Mouse (Mus musculus) retina, postnatal 7 days (tissue): ENCODE measurements around the gene Ddx21.
A peak's percentile ranks its signal among the peaks of the same experiment; 100 is the strongest.
"Not testable (repeated sequence)": the region's sequence is repeated elsewhere in the genome, so short reads cannot be mapped to it uniquely, and the experiment has no call there.

Experiments used
- DNase-seq: peaks from one replicate; pipeline ENCODE4 v3.0.0-alpha.2; 2012; ENCODE audit warnings: low read depth, low spot score

Ddx21 gene

DNA sequence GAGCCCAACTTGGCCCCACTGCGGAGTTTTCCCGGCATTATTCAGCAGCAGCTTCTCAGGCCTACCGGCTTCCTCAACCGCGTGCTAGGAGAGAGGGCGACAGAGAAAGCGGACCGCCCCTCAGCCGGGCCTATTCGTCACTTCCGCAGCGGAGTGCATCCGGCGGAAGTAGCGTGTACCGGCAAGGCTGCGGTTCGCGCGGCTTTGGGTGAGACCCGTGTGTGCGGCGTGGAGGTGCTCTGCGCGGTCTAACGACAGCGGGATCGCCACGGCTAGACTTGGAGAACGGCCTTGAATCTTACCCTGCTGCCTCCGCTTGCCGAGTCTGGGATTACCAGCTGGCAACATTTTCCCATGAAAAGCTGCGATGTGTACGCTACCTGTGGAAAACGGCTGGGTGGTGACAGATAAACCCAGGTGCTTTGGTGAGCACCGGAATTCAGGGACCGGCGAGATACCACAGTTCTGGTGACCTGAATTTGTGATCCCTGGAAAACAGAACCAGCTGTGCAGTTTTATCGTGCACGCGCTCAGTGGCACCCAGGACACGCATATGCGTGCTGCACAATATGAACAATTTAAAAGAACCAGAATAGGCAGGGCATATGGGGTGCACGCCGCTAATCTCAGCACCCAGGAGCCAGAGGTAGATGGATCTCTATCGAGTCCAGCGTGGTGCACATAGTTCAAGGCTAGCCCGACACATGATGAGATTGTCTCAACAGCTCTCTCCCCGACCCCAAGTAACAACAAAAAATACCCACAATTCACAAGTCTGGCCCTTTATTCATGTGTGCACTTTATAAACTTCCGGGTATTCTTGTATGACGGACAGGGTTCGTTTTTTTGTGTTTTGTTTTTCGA is at the start of gene Ddx21:
Gene Ddx21 (minus strand): TSS at position 105 of the 864 bp plus-strand sequence.
- DNase-seq = peak; percentile 88

DNA sequence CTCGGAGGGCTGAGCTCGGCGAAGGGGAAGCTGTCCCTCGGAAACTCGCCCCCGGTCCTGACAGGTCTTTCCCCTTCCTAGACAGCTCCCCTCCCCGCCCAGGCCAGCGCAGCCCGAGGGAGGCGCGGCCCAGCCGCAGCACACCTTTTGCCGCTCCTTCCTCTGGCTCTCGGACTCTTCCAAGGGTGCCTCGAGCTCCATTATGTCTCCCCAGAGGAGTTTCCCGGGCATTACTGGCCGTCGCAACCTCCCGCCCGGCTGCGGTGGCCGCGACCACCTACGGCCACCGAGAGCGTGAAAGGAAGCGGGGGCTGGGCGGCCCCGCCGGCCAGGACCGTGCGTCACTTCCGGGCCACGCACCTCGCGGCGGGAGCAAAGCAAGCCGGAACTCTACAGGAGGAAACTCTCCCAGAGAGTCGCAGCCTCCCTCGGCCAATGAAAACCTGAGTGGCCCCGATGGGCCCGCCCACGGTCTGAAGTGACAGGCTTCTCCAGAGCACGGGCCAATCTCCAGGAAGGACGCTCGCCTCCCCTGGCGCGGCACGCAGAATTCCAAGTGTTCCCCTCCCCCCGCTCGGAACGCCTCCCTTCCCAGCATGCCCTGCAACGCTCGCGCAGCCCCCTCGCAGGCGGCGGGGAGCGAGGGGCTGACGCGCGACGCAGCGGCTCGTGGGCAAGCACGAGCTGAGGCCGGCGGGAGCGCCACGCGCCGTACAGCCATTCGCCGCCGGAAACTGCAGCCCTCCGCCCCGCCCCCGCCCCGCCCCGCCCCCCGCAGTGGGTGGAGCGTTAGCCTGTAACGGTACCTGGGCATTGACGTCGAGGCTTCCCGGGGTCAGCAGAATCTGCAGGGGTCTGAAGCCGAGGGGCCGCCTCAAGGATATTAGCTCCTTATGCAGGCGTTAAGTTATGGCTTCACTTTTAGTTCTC is 49.1 kb upstream of the Ddx21 start, which contains the start of gene Ddx50:
Gene Ddx50 (minus strand): TSS at position 338 of the 930 bp plus-strand sequence.
- DNase-seq = peak; percentile 99

DNA sequence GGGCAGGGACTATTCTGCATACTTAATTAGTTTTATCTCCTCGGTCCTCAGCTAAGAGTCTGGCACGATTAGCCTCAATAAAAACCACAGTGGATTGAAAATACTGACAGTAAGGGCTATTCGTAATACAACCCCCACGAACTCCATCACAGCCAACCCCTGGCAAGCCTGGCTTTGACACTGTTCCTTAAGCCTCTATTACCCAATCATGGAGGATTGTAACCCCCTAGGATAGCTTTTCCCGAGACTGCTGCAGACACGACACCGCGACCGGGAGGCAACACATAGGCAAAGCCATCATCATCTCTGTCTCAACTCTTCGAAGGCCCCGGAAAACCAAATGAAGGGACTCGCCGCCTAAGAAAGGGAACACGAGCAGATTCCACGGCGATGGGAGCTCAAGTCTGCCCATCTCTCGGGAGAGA is 48.3 kb upstream of the Ddx21 start:
- DNase-seq = peak; percentile 33

DNA sequence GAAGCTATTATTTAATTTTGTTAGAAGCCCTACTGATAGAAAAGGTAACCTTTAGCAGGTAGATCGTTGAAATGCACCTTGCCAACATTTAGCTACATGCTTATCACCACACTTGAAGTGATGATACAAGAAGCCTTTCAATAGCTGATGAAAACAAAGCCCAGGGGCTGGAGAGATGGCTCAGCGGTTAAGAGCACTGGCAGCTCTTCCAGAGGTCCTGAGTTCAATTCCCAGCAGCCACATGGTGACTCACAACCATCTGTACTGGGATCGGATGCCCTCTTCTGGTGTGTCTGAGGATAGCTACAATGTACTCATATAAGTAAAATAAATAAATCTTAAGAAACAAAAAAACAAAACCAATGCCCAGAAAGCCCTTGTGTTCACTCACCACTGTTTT is 2.1 kb upstream of the Ddx21 start:
- no peak for DNase-seq

GRCm38 (mm10) chr10:62603233-62604030 is 1.4 kb upstream of the Ddx21 start:
- no peak for DNase-seq

DNA sequence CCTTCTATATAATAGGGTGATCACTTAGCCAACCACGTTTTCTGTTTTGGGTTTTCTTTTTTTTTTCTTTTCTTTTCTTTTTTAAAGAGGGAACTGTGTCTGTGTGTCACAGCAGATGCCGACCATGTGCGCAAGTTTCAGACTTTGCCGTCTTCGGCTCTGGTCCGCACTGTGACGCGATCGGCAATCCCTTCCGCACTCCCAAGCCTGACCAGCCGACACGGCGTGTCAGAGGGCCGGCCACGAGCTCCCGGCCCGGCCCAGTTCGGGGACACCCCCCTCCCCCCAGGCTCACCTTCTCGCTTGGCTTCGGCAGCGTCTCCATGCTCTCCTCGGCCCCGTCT is 276 bp downstream of the Ddx21 start:
- no peak for DNase-seq

- DNase-seq = no peak
Observed at GRCm38 (mm10) chr10:62601053-62601791, 859 bp downstream of the Ddx21 start.

- no peak for DNase-seq
Observed at GRCm38 (mm10) chr10:62600056-62600455, 2.0 kb downstream of the Ddx21 start.

GRCm38 (mm10) chr10:62599311-62599710 is 2.8 kb downstream of the Ddx21 start:
- DNase-seq = not testable (repeated sequence)

DNA sequence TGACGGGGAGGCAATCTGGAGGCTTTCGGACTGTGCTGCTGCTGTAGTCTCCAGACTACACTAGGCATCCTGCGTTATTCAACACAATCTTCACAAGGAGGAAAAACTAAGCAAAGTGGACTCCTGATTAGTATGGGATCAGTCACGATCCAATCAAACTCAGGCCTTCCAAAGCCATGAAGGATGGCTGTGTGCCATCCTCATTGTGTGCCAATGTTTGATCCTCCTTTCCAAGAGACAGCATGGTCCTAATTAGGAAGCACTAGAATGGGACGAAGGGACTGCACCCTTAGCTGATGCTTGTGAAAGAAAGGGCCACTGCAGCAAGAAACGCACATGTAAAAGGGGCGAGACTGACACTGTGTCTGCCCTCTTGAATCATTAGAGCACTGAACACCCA is 9.6 kb downstream of the Ddx21 start:
- no peak for DNase-seq

DNA sequence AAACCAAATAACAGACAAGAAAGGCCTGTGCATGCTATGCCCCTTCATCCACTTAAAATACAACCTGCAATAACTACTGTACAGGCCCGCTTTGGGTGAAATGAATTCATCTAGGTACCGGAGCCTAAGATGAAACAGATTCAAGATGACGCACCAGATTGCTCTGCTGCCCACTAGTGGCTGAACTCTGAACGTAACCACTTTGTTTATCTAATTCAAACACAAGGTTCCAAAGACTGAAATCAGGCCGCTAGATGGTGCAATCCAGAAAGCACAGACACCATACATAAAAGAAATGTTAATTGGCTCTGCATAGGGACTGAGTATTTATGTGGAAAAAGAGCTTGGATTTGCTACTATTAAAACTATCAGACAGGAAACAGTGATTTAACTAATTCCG is 11.9 kb downstream of the Ddx21 start:
- DNase-seq = peak; percentile 86

- no peak for DNase-seq
Observed at GRCm38 (mm10) chr10:62588616-62589015, 13.5 kb downstream of the Ddx21 start.

- DNase-seq = no peak
Observed at GRCm38 (mm10) chr10:62583245-62583644, 18.8 kb downstream of the Ddx21 start.

DNA sequence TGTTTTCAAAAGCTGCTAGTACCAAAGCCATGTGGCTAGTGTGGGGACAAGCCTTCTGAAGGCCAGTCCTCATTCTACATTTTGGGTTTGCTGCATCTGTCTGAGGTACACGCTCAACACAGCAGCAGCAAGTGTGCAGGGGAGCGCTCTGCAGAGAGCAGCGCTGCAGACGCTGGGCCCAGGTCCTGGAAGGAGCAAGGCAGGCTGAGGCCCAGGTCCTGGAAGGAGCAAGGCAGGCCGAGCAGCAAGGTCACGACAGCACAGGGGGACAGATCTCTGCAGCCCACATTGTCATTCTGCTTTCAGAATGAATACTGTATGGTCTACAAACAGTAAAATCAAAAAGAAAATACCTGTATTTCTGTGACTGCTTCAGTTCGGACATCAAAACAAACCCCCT is 19.4 kb downstream of the Ddx21 start:
- DNase-seq = no peak

- no peak for DNase-seq
Observed at GRCm38 (mm10) chr10:62582263-62582662, 19.8 kb downstream of the Ddx21 start.

GRCm38 (mm10) chr10:62579129-62579528 is 23.0 kb downstream of the Ddx21 start:
- DNase-seq = not testable (repeated sequence)

DNA sequence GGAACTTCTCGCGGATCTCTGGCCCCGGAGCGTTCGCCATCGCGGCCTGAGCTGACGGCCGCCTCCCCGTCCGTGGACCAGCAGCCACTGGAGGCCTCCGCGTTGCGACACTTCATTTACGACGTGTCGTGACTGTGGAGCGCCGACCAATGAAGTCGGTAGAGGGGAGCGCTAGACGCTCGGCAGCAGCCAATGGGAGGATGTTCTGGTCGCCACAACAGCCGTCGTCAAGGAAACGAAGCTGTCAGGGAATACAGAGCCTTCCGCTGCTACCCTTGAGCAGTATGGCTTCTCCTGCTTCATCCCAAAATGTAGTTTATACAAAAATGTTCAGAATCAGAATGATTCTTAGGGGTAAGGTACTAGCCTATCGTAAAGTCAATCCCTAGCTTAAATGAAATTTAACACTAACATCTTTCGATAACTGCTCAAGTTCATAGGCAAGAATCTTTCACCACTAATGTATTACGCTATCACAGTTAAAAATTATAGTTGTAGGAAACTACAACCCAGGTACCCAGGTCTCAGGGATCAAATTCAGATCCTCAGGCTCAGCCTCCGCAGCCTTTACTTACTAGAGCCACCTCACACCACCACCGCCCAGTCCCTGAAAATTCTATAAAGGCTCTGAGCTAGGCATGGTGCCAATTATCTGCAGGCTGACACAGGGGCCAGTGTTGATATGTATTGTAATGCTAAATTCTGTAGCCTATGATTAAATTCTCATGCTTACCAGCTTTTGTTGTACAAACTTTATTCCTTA is 23.6 kb downstream of the Ddx21 start, which contains the start of gene Kif1bp:
Gene Kif1bp (minus strand): TSS at position 120 of the 763 bp plus-strand sequence.
- DNase-seq = peak; percentile 95

DNA sequence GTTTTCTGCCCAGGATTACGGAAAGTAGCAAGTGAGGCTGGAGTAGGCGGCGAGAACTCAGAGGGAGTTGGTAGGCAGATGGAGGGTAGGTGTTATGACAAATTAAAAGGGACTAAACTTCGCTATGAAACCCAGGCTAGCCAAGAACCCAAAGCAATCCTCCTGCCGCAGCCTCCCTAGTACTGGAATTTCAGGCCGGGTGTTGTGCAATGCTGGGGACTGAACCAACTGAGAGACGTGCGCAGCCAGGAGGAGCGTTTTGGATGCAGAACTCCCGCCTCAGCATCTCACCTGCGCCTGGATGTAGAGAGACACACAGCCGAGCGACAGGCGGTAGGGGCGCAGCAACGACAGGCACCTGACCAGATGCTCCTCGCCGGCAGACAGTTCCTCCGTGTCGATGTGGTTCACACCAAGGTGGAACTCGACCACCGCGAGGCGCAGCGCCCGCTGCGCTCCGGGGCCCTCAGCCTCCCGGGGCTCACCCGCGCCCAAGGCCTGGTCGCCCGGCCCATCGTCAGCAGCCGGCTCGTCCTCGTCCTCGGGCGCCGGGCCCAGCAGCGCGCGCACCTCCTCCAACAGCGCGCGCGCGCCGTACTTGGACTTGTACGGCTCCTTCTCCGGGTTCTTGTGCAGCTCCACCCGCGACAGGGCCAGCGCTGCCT is 24.3 kb downstream of the Ddx21 start:
- DNase-seq = no peak

- no peak for DNase-seq
Observed at GRCm38 (mm10) chr10:62575001-62575400, 27.1 kb downstream of the Ddx21 start.
